Mouse (Mus musculus): ENCODE measurements at regions not wholly inside any gene's neighbourhood (a gene's known extent, or its start where the extent isn't known, plus 50 kb on each side); places are given as distances from the start of the nearest gene placed in this dataset.
A peak's percentile ranks its signal among the peaks of the same experiment; 100 is the strongest.

GRCm38 (mm10) chr6:41126855-41127254 is 91.5 kb upstream of the 2210010C04Rik start:
- DNase-seq (ENCODE audit: low spot score in 2 of 2): no peak

DNA sequence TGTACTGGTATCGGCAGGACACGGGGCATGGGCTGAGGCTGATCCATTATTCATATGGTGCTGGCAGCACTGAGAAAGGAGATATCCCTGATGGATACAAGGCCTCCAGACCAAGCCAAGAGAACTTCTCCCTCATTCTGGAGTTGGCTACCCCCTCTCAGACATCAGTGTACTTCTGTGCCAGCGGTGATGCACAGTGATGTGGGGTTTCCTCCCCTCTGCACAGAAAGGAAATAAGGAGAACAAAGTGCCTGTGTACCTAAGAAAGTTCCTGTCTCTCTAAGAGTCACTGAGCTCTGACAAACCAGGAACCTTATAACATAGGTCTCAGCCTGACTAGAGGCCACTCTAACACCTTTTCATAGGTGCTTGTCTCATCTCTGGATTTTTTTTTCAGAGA is 86.3 kb upstream of the 2210010C04Rik start:
- DNase-seq (ENCODE audit: low spot score in 2 of 2): no peak

DNA sequence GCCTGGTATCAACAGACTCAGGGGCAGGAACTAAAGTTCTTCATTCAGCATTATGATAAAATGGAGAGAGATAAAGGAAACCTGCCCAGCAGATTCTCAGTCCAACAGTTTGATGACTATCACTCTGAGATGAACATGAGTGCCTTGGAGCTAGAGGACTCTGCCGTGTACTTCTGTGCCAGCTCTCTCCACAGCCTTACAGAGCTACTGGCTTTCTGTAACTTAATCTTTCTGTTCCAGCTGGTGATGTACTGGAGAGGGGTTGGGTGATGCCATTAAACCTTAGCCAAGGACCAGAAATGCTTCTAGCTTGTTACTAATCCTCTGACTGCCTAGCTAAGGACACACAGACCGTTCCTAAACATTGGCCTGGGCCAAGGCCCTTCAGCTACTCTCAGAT is 83.9 kb upstream of the 2210010C04Rik start:
- DNase-seq (ENCODE audit: low spot score in 2 of 2): no peak

DNA sequence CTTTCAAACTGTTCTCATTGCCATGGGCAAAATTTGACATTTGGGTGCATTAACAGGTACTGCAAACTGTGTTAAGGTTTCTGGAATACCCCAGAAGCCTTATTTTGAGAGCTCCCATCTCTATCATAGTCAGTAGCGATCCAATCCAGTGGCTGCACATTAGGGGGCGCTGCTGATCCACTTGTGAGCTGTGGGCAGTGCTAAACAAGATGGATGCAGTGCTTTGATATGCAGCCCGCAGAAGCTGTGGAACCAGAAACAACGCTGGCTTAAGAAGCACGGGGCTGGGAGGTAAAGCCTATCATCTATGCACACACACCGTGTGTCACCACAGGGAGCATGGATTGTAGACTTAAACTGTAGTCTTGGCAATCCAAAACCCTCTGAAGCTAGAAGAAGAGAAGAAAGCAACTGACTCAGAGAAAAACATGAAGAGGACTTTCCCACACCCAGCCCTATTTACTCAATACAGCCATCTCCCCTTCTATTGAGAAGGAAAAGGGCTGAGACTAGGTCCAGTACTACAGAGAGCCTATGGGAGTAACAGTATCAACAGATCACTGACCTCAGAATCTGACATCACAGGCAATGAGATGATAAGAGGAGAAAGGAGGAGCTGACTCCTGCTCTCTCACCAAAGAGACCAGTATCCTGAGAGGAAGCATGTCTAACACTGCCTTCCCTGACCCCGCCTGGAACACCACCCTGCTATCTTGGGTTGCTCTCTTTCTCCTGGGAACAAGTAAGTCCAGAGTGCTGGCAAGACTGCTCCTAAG is 83.1 kb upstream of the 2210010C04Rik start:
- peak; percentile 9 to 31 for DNase-seq (ENCODE audit: low spot score in 2 of 2)

- DNase-seq (ENCODE audit: low spot score in 2 of 2): no peak
These were observed 78.6 kb upstream of the 2210010C04Rik start for GRCm38 (mm10) chr6:41113943-41114342.

GRCm38 (mm10) chr6:41112861-41113610 is 77.7 kb upstream of the 2210010C04Rik start:
- peak; percentile 12 to 17 for DNase-seq (ENCODE audit: low spot score in 2 of 2)

- no peak for DNase-seq (ENCODE audit: low spot score in 2 of 2)
These were observed 76.5 kb upstream of the 2210010C04Rik start for GRCm38 (mm10) chr6:41111829-41112228.

GRCm38 (mm10) chr6:41108897-41109296 is 73.6 kb upstream of the 2210010C04Rik start:
- DNase-seq (ENCODE audit: low spot score in 2 of 2): no peak

GRCm38 (mm10) chr6:41103689-41104400 is 68.5 kb upstream of the 2210010C04Rik start:
- no peak for DNase-seq (ENCODE audit: low spot score in 2 of 2)

- no peak for DNase-seq (ENCODE audit: low spot score in 2 of 2)
These were observed 66.7 kb upstream of the 2210010C04Rik start for GRCm38 (mm10) chr6:41101997-41102396.

GRCm38 (mm10) chr6:41100258-41100657 is 64.9 kb upstream of the 2210010C04Rik start:
- no peak for DNase-seq (ENCODE audit: low spot score in 2 of 2)

GRCm38 (mm10) chr6:41091177-41091829 is 56.0 kb upstream of the 2210010C04Rik start:
- DNase-seq (ENCODE audit: low spot score in 2 of 2): no peak
